Mouse (Mus musculus): ENCODE measurements around the gene Klrg1.
A peak's percentile ranks its signal among the peaks of the same experiment; 100 is the strongest.

The Klrg1 gene

GRCm38 (mm10) chr6:122292184-122292583 lies 9.5 kb upstream of the Klrg1 start:
- no peak for DNase-seq (ENCODE audit: low spot score)

GRCm38 (mm10) chr6:122291735-122292134 lies 9.1 kb upstream of the Klrg1 start:
- DNase-seq (ENCODE audit: low spot score): no peak

GRCm38 (mm10) chr6:122291264-122291663 lies 8.6 kb upstream of the Klrg1 start:
- no peak for DNase-seq (ENCODE audit: low spot score)

- DNase-seq (ENCODE audit: low spot score): no peak
Observed at GRCm38 (mm10) chr6:122290253-122290652, 7.6 kb upstream of the Klrg1 start.

GRCm38 (mm10) chr6:122289313-122289712 lies 6.6 kb upstream of the Klrg1 start:
- DNase-seq (ENCODE audit: low spot score): no peak

- DNase-seq (ENCODE audit: low spot score): no peak
Observed at GRCm38 (mm10) chr6:122288263-122288662, 5.6 kb upstream of the Klrg1 start.

- DNase-seq (ENCODE audit: low spot score): no peak
Observed at GRCm38 (mm10) chr6:122284823-122285222, 2.1 kb upstream of the Klrg1 start.

- DNase-seq (ENCODE audit: low spot score): no peak
Observed at GRCm38 (mm10) chr6:122284304-122284703, 1.6 kb upstream of the Klrg1 start.

- no peak for DNase-seq (ENCODE audit: low spot score)
Observed at GRCm38 (mm10) chr6:122283429-122283828, 747 bp upstream of the Klrg1 start.

- DNase-seq (ENCODE audit: low spot score): no peak
Observed at GRCm38 (mm10) chr6:122276565-122276964, 6.1 kb downstream of the Klrg1 start.

GRCm38 (mm10) chr6:122274546-122274945 lies 8.1 kb downstream of the Klrg1 start:
- no peak for DNase-seq (ENCODE audit: low spot score)

- no peak for DNase-seq (ENCODE audit: low spot score)
Observed at GRCm38 (mm10) chr6:122270152-122270551, 12.5 kb downstream of the Klrg1 start.

GRCm38 (mm10) chr6:122269170-122269569 lies 13.5 kb downstream of the Klrg1 start:
- no peak for DNase-seq (ENCODE audit: low spot score)

- DNase-seq (ENCODE audit: low spot score): peak; percentile 10
Observed at GRCm38 (mm10) chr6:122268561-122268960, 14.1 kb downstream of the Klrg1 start.

- no peak for DNase-seq (ENCODE audit: low spot score)
Observed at GRCm38 (mm10) chr6:122262543-122262942, 20.1 kb downstream of the Klrg1 start.

GRCm38 (mm10) chr6:122252146-122252545 lies 30.5 kb downstream of the Klrg1 start:
- DNase-seq (ENCODE audit: low spot score): no peak

- DNase-seq (ENCODE audit: low spot score): no peak
Observed at GRCm38 (mm10) chr6:122250033-122250432, 32.6 kb downstream of the Klrg1 start.

Measured in ovary, postnatal 10 days (tissue).